Mouse (Mus musculus): ENCODE data around the gene Prpf39. TPM values are rescaled to one million over a fixed set of nuclear protein-coding genes. Genes with fewer than 3 reads are reported as not detected.

Prpf39 gene
- polyA plus RNA-seq, 1 experiment: 135 TPM

DNA sequence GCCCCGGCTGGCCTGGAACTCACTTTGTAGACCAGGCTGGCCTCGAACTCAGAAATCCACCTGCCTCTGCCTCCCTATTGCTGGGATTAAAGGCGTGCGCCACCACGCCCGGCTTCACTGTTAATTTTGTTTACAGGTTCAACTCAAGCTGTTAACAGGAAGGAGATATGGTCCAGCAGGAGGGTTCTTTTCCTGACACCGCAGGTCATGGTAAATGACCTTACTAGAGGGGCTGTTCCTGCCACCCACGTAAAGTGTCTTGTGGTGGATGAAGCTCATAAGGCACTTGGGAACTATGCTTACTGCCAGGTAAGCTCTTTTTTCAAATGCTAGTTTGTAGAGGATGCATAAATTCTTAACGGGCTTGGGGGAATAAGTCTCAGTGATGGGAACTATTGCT, 40.8 kb downstream of the Prpf39 start:
- Histone ChIP-seq H3K9ac (ENCODE audit: low read depth, poor library complexity, severe bottlenecking) (peak overlapping the region; percentile 93), H3K4me3 (ENCODE audit: low read depth, low read length) (peak overlapping the region; percentile 46), H3K4me1 (ENCODE audit: control insufficient read depth, insufficient read depth, low read length) (no peaks in the 10 kb centered on the region), H3K9me3 (replicated peaks; ENCODE audit: control insufficient read depth, insufficient read depth, low read length, poor library complexity, severe bottlenecking) (no peaks in the 10 kb centered on the region), H3K36me3 (ENCODE audit: control insufficient read depth, insufficient read depth, low read length, poor library complexity, severe bottlenecking) (peaks cover 10% of the 10 kb centered on the region; the same call in 1 of the 2 replicates), H3K27ac (ENCODE audit: insufficient read depth, low read length) (no peak overlapping the region), H3K27me3 (ENCODE audit: control insufficient read depth, insufficient read depth, low read length, poor library complexity, severe bottlenecking) (no peaks in the 10 kb centered on the region)
- TF ChIP-seq EP300 (IDR thresholded peaks at IDR 0.05; ENCODE audit: insufficient read depth, low read depth, low read length): no peak
- TF ChIP-seq CTCF (IDR thresholded peaks at IDR 0.05; ENCODE audit: low read depth, low read length): no peak
- no peak for TF ChIP-seq POLR2A (IDR thresholded peaks at IDR 0.05; ENCODE audit: insufficient read depth, low read length)

DNA sequence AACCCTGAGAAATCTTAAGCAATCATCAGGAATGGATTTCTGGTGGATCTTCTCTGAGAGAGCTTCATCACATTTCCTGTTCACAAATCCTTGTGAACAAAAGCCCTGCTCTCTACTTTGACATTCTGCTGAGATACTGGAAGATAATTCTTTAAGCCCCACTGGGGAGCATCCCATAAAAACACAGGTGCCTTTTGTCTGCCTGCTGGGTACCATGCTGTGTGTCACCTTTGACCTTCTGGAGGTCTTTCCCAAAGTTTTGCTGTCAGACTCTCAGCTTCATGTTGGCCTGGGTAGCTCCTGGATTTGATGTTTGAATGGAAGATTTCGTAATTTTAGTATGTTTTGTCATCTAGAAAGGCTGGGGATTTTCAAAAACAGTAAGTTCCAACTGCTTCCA, 72.6 kb downstream of the Prpf39 start:
- Histone ChIP-seq H3K36me3 (ENCODE audit: control insufficient read depth, insufficient read depth, low read length, poor library complexity, severe bottlenecking) (peaks cover 22% of the 10 kb centered on the region), H3K9ac (ENCODE audit: low read depth, poor library complexity, severe bottlenecking) (no peak overlapping the region), H3K4me3 (ENCODE audit: low read depth, low read length) (no peak overlapping the region), H3K9me3 (replicated peaks; ENCODE audit: control insufficient read depth, insufficient read depth, low read length, poor library complexity, severe bottlenecking) (no peaks in the 10 kb centered on the region), H3K27me3 (ENCODE audit: control insufficient read depth, insufficient read depth, low read length, poor library complexity, severe bottlenecking) (no peaks in the 10 kb centered on the region), H3K27ac (ENCODE audit: insufficient read depth, low read length) (peak overlapping the region; percentile 45), H3K4me1 (ENCODE audit: control insufficient read depth, insufficient read depth, low read length) (peaks cover 4% of the 10 kb centered on the region)
- TF ChIP-seq EP300 (IDR thresholded peaks at IDR 0.05; ENCODE audit: insufficient read depth, low read depth, low read length): no peak
- TF ChIP-seq POLR2A (IDR thresholded peaks at IDR 0.05; ENCODE audit: insufficient read depth, low read length): no peak
- no peak for TF ChIP-seq CTCF (IDR thresholded peaks at IDR 0.05; ENCODE audit: low read depth, low read length)

DNA sequence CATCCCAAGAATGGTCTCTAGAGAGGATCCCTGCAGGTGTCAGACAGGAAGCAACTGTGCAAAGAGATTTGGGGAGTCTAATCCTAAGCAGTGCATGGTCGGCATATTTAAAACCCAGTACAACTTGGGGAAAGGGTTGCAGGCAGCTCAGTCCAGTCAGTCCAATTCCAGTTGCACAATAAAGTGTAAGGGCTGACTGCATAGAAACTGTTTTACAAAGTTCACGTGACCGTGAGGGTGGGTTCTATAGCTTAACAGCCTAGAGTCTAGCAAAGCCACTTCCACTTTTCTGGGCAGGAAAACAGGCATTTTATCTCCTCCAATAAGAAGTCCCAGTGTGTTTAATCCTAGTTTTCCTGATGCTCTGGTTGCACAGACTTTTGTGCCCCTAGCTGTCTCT, 75.4 kb downstream of the Prpf39 start:
- H3K4me3 ChIP-seq (ENCODE audit: low read depth, low read length): no peak overlapping the region
- no peaks in the 10 kb centered on the region for H3K27me3 ChIP-seq (ENCODE audit: control insufficient read depth, insufficient read depth, low read length, poor library complexity, severe bottlenecking)
- 0 out of 2 replicates have a peak, but pooled peaks cover under 1% of the 10 kb centered on the region for H3K9me3 ChIP-seq (replicated peaks; ENCODE audit: control insufficient read depth, insufficient read depth, low read length, poor library complexity, severe bottlenecking)
- peaks cover 11% of the 10 kb centered on the region for H3K36me3 ChIP-seq (ENCODE audit: control insufficient read depth, insufficient read depth, low read length, poor library complexity, severe bottlenecking)
- H3K4me1 ChIP-seq (ENCODE audit: control insufficient read depth, insufficient read depth, low read length): peaks cover 6% of the 10 kb centered on the region
- H3K9ac ChIP-seq (ENCODE audit: low read depth, poor library complexity, severe bottlenecking): peak overlapping the region; percentile 56; the same call in 1 of the 2 replicates
- peak overlapping the region; percentile 87 for H3K27ac ChIP-seq (ENCODE audit: insufficient read depth, low read length)
- no peak for TF ChIP-seq POLR2A (IDR thresholded peaks at IDR 0.05; ENCODE audit: insufficient read depth, low read length)
- no peak for TF ChIP-seq EP300 (IDR thresholded peaks at IDR 0.05; ENCODE audit: insufficient read depth, low read depth, low read length)
- no peak for TF ChIP-seq CTCF (IDR thresholded peaks at IDR 0.05; ENCODE audit: low read depth, low read length)

DNA sequence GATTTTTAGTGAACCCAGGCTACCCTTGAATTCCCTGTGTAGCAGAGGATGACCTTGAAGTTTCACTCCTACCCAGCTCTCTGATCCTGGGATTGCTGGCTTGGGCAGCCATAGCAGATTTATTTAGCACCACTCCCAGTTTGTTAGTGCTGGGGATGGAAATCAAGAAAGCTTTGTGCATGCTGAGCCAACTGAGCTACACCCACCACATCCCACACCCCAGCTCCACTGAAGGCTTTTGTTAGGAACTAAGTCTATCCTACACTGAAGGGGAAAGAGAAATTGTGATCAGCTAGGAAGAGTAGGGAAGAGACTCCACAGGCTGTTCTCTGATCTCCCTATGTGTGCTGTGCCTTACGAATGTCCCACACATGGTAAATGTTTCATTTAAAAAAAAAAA, 76.7 kb downstream of the Prpf39 start:
- Histone ChIP-seq H3K27me3 (ENCODE audit: control insufficient read depth, insufficient read depth, low read length, poor library complexity, severe bottlenecking) (no peaks in the 10 kb centered on the region), H3K9me3 (replicated peaks; ENCODE audit: control insufficient read depth, insufficient read depth, low read length, poor library complexity, severe bottlenecking) (peaks cover 2% of the 10 kb centered on the region; the same call in 1 of the 2 replicates), H3K27ac (ENCODE audit: insufficient read depth, low read length) (peak overlapping the region; percentile 87), H3K4me1 (ENCODE audit: control insufficient read depth, insufficient read depth, low read length) (peaks cover 6% of the 10 kb centered on the region), H3K9ac (ENCODE audit: low read depth, poor library complexity, severe bottlenecking) (peak overlapping the region; percentile 56), H3K36me3 (ENCODE audit: control insufficient read depth, insufficient read depth, low read length, poor library complexity, severe bottlenecking) (peaks cover 5% of the 10 kb centered on the region), H3K4me3 (ENCODE audit: low read depth, low read length) (no peak overlapping the region)
- TF ChIP-seq EP300 (IDR thresholded peaks at IDR 0.05; ENCODE audit: insufficient read depth, low read depth, low read length) (0 out of 2 replicates have a peak, but pooled peaks have one; percentile 52), CTCF (IDR thresholded peaks at IDR 0.05; ENCODE audit: low read depth, low read length) (no peak)

Other genes with a start within 250 kb of the Prpf39 start
- gene Gm527, start 118.4 kb upstream of the Prpf39 start, polyA plus RNA-seq (2011; ENCODE audit: insufficient read depth, insufficient read length, low read depth, missing spikeins): 13.0 and 13.2 TPM in 2 replicates
- 19.8 and 20.2 TPM in 2 replicates for gene Klhl28, start 70.8 kb upstream of the Prpf39 start, polyA plus RNA-seq (2011; ENCODE audit: insufficient read depth, insufficient read length, low read depth, missing spikeins)
- 51.4 and 52.8 TPM in 2 replicates for gene Togaram1, start 70.5 kb upstream of the Prpf39 start, polyA plus RNA-seq (2011; ENCODE audit: insufficient read depth, insufficient read length, low read depth, missing spikeins)
- gene Fkbp3, start 37.7 kb downstream of the Prpf39 start, polyA plus RNA-seq (2011; ENCODE audit: insufficient read depth, insufficient read length, low read depth, missing spikeins): 918 and 983 TPM in 2 replicates
- gene Fancm, start 39.3 kb downstream of the Prpf39 start, polyA plus RNA-seq (2011; ENCODE audit: insufficient read depth, insufficient read length, low read depth, missing spikeins): 56.1 and 59.7 TPM in 2 replicates
- 109 and 112 TPM in 2 replicates for gene Mis18bp1, start 136.3 kb downstream of the Prpf39 start, polyA plus RNA-seq (2011; ENCODE audit: insufficient read depth, insufficient read length, low read depth, missing spikeins)
- 0.30 TPM in 1 of 2 replicates, not detected in the other for gene Wdr20rt, start 189.2 kb downstream of the Prpf39 start, polyA plus RNA-seq (2011; ENCODE audit: insufficient read depth, insufficient read length, low read depth, missing spikeins)

Data from ES-Bruce4 (cell line).